Mouse (Mus musculus) small intestine, adult 2 months (tissue): ENCODE data around the gene Sspn.

ENCODE experiments used
- CTCF ChIP-seq: fragments of 200-500 bp; IDR thresholded peaks from 2 replicates; pipeline ENCODE4 v1.5.1; 2012; ENCODE audit warnings: low read depth, mild to moderate bottlenecking, control low read depth, inconsistent platforms, low read length, moderate library complexity, mixed read lengths; ENCODE audit not compliant: insufficient replicate concordance, insufficient read length; ENCODE audit errors: extremely low read depth
- POLR2A ChIP-seq: fragments of 200-500 bp; IDR thresholded peaks from 2 replicates; pipeline ENCODE4 v1.6.1; 2012; ENCODE audit warnings: low read depth, mild to moderate bottlenecking, control low read depth, inconsistent platforms, low read length, moderate library complexity

- no peak for TF ChIP-seq CTCF
- TF ChIP-seq POLR2A: no peak
Measured at GRCm38 (mm10) chr6:145904616-145905015, 26.8 kb upstream of the Sspn start.
